Mouse (Mus musculus): ENCODE results near the gene Frmd5. TPM values are rescaled to one million over a fixed set of nuclear protein-coding genes. Genes with fewer than 3 reads are reported as not detected.

Gene Frmd5
- polyA plus RNA-seq, 1 experiment from 2014 or later, result 1.5 TPM

GRCm38 (mm10) chr2:121739410-121739809 lies 67.5 kb downstream of the Frmd5 start:
- TF ChIP-seq EP300 (optimal IDR thresholded peaks at IDR 0.05), result no peak
- TF ChIP-seq CTCF (IDR thresholded peaks at IDR 0.05; ENCODE audit: low read depth), result no peak
- Histone ChIP-seq H3K36me3 (ENCODE audit: control insufficient read depth, insufficient read depth, low read length) (no peaks in the 10 kb centered on the region), H3K27ac (replicated peaks) (no peak overlapping the region), H3K9me3 (ENCODE audit: control insufficient read depth, low read length) (no peaks in the 10 kb centered on the region), H3K9ac (ENCODE audit: low read length) (no peak overlapping the region), H3K27me3 (ENCODE audit: control insufficient read depth, insufficient read depth, low read length) (no peaks in the 10 kb centered on the region), H3K4me2 (replicated peaks; ENCODE audit: low read depth) (no peak overlapping the region), H3K4me1 (replicated peaks; ENCODE audit: control insufficient read depth, insufficient read depth) (no peaks in the 10 kb centered on the region), H3K4me3 (ENCODE audit: low read depth, low read length) (no peak overlapping the region)
- no peak for DNase-seq (ENCODE audit: low spot score)
- WGBS, result 80% methylated on average over 4 of the region's 4 CpGs
- no peak for ATAC-seq (ENCODE audit: low FRiP score, low TSS enrichment)

- H3K4me3 ChIP-seq (ENCODE audit: low read depth, low read length), result no peak overlapping the region
- DNase-seq (ENCODE audit: low spot score) (no peak), ATAC-seq (ENCODE audit: low FRiP score, low TSS enrichment) (no peak)
- no peak overlapping the region for H3K9ac ChIP-seq (ENCODE audit: low read length)
- no peak overlapping the region for H3K27ac ChIP-seq (replicated peaks)
- no peaks in the 10 kb centered on the region for H3K4me1 ChIP-seq (replicated peaks; ENCODE audit: control insufficient read depth, insufficient read depth)
- no peak for TF ChIP-seq CTCF (IDR thresholded peaks at IDR 0.05; ENCODE audit: low read depth)
- no peak for TF ChIP-seq EP300 (optimal IDR thresholded peaks at IDR 0.05)
- no peak overlapping the region for H3K4me2 ChIP-seq (replicated peaks; ENCODE audit: low read depth)
- no peaks in the 10 kb centered on the region for H3K36me3 ChIP-seq (ENCODE audit: control insufficient read depth, insufficient read depth, low read length)
- no peaks in the 10 kb centered on the region for H3K27me3 ChIP-seq (ENCODE audit: control insufficient read depth, insufficient read depth, low read length)
- H3K9me3 ChIP-seq (ENCODE audit: control insufficient read depth, low read length), result no peaks in the 10 kb centered on the region
- WGBS, result 81% methylated on average over 7 of the region's 7 CpGs
Measured at GRCm38 (mm10) chr2:121733426-121733825, 73.5 kb downstream of the Frmd5 start.

DNA sequence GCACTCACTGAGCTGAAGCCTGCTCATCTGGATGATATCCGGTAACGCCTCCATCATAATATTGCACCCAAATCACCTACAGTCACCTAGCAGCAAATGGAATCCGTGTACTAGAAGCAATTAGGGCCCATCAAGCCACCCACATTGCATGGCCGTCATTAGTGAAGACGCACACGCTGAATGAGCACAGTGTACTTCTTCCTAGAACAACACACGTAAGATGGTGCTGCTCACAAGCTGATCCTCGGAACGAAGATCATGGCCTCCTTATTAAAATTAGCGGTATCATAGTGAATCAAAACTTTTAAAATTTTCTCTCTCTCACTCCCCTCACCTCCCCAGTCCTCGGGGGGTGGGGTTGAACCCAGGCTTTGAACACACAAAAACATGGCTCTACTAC lies 76.4 kb downstream of the Frmd5 start:
- H3K27me3 ChIP-seq (ENCODE audit: control insufficient read depth, insufficient read depth, low read length), result no peaks in the 10 kb centered on the region
- no peak overlapping the region for H3K9ac ChIP-seq (ENCODE audit: low read length)
- DNase-seq (ENCODE audit: low spot score), result no peak
- H3K27ac ChIP-seq (replicated peaks), result no peak overlapping the region
- H3K36me3 ChIP-seq (ENCODE audit: control insufficient read depth, insufficient read depth, low read length), result no peaks in the 10 kb centered on the region
- no peak overlapping the region for H3K4me2 ChIP-seq (replicated peaks; ENCODE audit: low read depth)
- H3K4me1 ChIP-seq (replicated peaks; ENCODE audit: control insufficient read depth, insufficient read depth), result no peaks in the 10 kb centered on the region
- TF ChIP-seq CTCF (IDR thresholded peaks at IDR 0.05; ENCODE audit: low read depth), result no peak
- no peak for TF ChIP-seq EP300 (optimal IDR thresholded peaks at IDR 0.05)
- 95% methylated on average over 11 of the region's 11 CpGs for WGBS
- no peak for ATAC-seq (ENCODE audit: low FRiP score, low TSS enrichment)
- no peak overlapping the region for H3K4me3 ChIP-seq (ENCODE audit: low read depth, low read length)
- H3K9me3 ChIP-seq (ENCODE audit: control insufficient read depth, low read length), result no peaks in the 10 kb centered on the region

DNA sequence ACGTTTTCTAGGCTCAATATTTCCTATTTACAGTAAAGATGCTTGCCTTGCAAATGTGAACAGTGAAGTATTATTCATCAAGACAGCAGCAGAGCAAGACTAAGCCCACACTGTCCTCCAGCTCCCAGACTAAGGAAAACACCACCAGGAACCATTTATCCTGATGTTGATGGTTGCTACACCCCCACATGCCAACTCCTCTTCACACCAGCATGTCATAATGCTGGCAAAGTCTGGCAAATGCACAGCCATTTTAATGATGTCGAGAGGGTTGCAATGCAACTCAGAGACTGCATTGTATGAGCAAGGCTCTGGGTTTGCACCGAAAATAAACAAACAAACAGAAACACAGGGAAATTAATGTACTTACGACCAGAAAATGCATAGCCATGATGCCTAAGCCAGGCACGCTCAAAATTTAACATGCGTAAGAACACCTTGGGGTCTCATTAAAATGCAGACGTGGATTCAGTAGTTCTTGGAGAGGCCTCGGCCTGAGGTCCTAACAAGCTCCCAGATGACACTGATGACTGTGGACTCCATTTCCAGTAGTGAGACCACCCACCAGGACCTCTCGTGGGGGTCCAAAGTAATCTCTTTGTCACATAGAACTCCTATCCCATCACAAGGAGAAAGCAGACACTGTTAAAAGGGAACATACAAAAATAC lies 77.8 kb downstream of the Frmd5 start:
- WGBS, result 77% methylated on average over 9 of the region's 9 CpGs

GRCm38 (mm10) chr2:121724866-121725265 lies 82.0 kb downstream of the Frmd5 start:
- H3K4me2 ChIP-seq (replicated peaks; ENCODE audit: low read depth), result no peak overlapping the region
- no peaks in the 10 kb centered on the region for H3K4me1 ChIP-seq (replicated peaks; ENCODE audit: control insufficient read depth, insufficient read depth)
- no peak for DNase-seq (ENCODE audit: low spot score)
- H3K4me3 ChIP-seq (ENCODE audit: low read depth, low read length), result no peak overlapping the region
- WGBS, result 68% methylated on average over 4 of the region's 4 CpGs
- H3K36me3 ChIP-seq (ENCODE audit: control insufficient read depth, insufficient read depth, low read length), result no peaks in the 10 kb centered on the region
- no peak for ATAC-seq (ENCODE audit: low FRiP score, low TSS enrichment)
- no peaks in the 10 kb centered on the region for H3K9me3 ChIP-seq (ENCODE audit: control insufficient read depth, low read length)
- no peak for TF ChIP-seq CTCF (IDR thresholded peaks at IDR 0.05; ENCODE audit: low read depth)
- H3K9ac ChIP-seq (ENCODE audit: low read length), result no peak overlapping the region
- no peak overlapping the region for H3K27ac ChIP-seq (replicated peaks)
- no peaks in the 10 kb centered on the region for H3K27me3 ChIP-seq (ENCODE audit: control insufficient read depth, insufficient read depth, low read length)

More for the DNA sequence above, 77.8 kb downstream of the Frmd5 start:
- Histone ChIP-seq H3K27ac (replicated peaks) (no peak overlapping the region), H3K27me3 (ENCODE audit: control insufficient read depth, insufficient read depth, low read length) (no peaks in the 10 kb centered on the region), H3K36me3 (ENCODE audit: control insufficient read depth, insufficient read depth, low read length) (no peaks in the 10 kb centered on the region), H3K9ac (ENCODE audit: low read length) (no peak overlapping the region), H3K4me3 (ENCODE audit: low read depth, low read length) (no peak overlapping the region), H3K4me1 (replicated peaks; ENCODE audit: control insufficient read depth, insufficient read depth) (no peaks in the 10 kb centered on the region), H3K9me3 (ENCODE audit: control insufficient read depth, low read length) (no peaks in the 10 kb centered on the region), H3K4me2 (replicated peaks; ENCODE audit: low read depth) (no peak overlapping the region)
- ATAC-seq (ENCODE audit: low FRiP score, low TSS enrichment) (no peak), DNase-seq (ENCODE audit: low spot score) (no peak)
- TF ChIP-seq EP300 (optimal IDR thresholded peaks at IDR 0.05) (no peak), CTCF (IDR thresholded peaks at IDR 0.05; ENCODE audit: low read depth) (no peak)

DNA sequence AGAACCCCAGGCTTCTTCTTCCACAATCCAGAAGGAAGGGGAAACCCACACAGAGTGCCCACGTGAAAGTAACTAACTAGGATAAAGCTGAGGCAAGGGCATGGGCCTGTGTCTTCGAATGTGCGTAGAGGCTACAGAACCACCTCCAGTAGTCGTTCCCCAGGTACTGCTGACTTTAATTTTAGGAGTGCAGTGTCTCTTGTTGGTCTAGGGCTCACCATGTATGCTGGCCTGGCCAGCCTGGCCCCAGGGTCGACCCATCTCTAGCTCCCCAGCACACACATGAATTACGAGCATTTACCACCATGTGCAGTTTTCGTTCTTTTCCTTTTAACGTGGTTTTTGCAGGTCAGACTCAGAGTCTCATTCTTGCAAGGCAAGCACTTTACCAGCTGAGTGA lies 83.1 kb downstream of the Frmd5 start:
- no peaks in the 10 kb centered on the region for H3K4me1 ChIP-seq (replicated peaks; ENCODE audit: control insufficient read depth, insufficient read depth)
- WGBS, result 81% methylated on average over 8 of the region's 8 CpGs
- no peaks in the 10 kb centered on the region for H3K27me3 ChIP-seq (ENCODE audit: control insufficient read depth, insufficient read depth, low read length)
- no peak for TF ChIP-seq CTCF (IDR thresholded peaks at IDR 0.05; ENCODE audit: low read depth)
- TF ChIP-seq EP300 (optimal IDR thresholded peaks at IDR 0.05), result no peak
- no peak overlapping the region for H3K4me2 ChIP-seq (replicated peaks; ENCODE audit: low read depth)
- H3K9ac ChIP-seq (ENCODE audit: low read length), result no peak overlapping the region
- no peak overlapping the region for H3K4me3 ChIP-seq (ENCODE audit: low read depth, low read length)
- no peak overlapping the region for H3K27ac ChIP-seq (replicated peaks)
- H3K36me3 ChIP-seq (ENCODE audit: control insufficient read depth, insufficient read depth, low read length), result no peaks in the 10 kb centered on the region
- DNase-seq (ENCODE audit: low spot score) (no peak), ATAC-seq (ENCODE audit: low FRiP score, low TSS enrichment) (no peak)
- H3K9me3 ChIP-seq (ENCODE audit: control insufficient read depth, low read length), result no peaks in the 10 kb centered on the region

Measured in stomach, postnatal 0 days (tissue).